Mouse (Mus musculus): ENCODE measurements around the gene Prkn.

DNA sequence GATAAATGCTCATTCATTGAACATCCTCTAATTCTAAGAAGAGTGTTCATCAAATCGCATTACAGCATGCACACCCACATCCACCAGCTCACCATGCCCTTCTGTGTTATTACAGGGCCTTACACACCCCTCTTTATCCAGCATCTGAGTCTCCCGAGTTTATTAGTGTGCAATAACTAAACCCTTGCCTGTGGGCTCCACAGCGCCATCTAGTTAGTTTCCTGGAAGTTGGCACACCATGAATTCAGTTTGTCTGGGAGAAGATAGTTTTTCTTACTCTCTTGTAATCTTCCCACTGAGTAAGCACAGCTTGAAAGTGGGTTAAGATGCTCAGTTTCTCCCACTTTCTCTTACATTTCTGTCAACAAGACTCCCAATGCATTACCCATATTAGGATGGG is 781.3 kb downstream of the Prkn start:
- peak; percentile 31 for TF ChIP-seq CTCF (IDR thresholded peaks at IDR 0.05; ENCODE audit: extremely low read depth, insufficient read depth, low read length)
- TF ChIP-seq POLR2A (IDR thresholded peaks at IDR 0.05; ENCODE audit: extremely low read depth, insufficient read depth, low read length): no peak
